Mouse (Mus musculus): ENCODE measurements around the gene Olfr945. TPM values are rescaled to one million over a fixed set of nuclear protein-coding genes. Genes with fewer than 3 reads are reported as not detected.

The Olfr945 gene
- not detected in 2 replicates for polyA plus RNA-seq (2012; ENCODE audit: low replicate concordance)

DNA sequence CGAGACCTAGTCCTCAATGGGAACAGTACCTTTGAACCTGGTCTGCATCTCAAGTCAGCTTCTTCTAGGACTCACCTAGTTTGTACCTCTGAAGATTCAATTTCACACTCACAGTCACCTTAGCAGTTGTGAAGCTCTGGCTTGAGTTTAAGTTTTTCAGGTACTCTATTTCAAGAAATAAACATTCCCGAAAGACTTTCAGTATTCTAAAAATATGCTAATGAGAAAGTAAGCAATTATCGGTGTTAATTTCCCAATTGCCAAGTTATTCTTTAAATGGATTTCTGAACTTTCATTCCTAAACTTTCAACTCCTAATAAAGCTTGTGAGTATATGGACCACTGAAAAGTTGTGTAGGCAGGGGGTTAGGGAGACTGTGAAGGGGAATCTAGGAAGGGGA, at the start of gene Olfr945:
Gene Olfr945 (minus strand): TSS at position 101 of the 400 bp plus-strand sequence.

GRCm38 (mm10) chr9:39325945-39326344, 49.3 kb upstream of the Olfr945 start, which contains the start of gene Olfr948:
Olfr948 (minus strand) TSS chr9:39326045.

DNA sequence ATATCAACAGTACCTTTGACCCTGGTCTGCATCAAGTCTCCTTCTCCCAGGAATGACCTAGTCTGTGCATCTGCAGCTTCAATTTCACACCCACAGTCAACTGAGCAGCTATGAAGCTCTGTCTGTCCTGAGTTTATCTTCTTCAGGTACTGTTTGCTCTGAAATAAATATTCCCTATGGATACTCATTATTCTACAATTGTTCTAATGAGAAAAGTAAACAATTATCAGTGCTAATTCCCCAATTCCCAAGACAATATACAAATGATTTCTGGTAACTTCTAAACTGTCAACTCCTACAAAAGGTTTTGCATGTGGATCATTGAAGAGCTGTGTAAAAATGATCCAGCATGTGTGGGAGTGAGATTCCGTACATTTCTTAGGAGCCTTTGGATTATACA, 26.7 kb downstream of the Olfr945 start, which contains the start of gene Olfr1537:
Gene Olfr1537 (minus strand): TSS at position 101 of the 400 bp plus-strand sequence.

Other genes starting within 250 kb of the Olfr945 start
- gene Olfr937, start 211.9 kb downstream of the Olfr945 start, polyA plus RNA-seq (2012; ENCODE audit: low replicate concordance): not detected in 2 replicates
- not detected in 2 replicates for gene Olfr938, start 197.9 kb downstream of the Olfr945 start, polyA plus RNA-seq (2012; ENCODE audit: low replicate concordance)
- gene Olfr27, start 148.7 kb downstream of the Olfr945 start, polyA plus RNA-seq (2012; ENCODE audit: low replicate concordance): not detected in 2 replicates
- not detected in 2 replicates for gene Olfr943, start 110.5 kb downstream of the Olfr945 start, polyA plus RNA-seq (2012; ENCODE audit: low replicate concordance)
- gene Olfr944, start 74.9 kb downstream of the Olfr945 start, polyA plus RNA-seq (2012; ENCODE audit: low replicate concordance): not detected in 2 replicates
- not detected in 2 replicates for gene Olfr1537, start 26.8 kb downstream of the Olfr945 start, polyA plus RNA-seq (2012; ENCODE audit: low replicate concordance)
- gene Olfr948, start 49.2 kb upstream of the Olfr945 start, polyA plus RNA-seq (2012; ENCODE audit: low replicate concordance): not detected in 2 replicates
- gene Olfr951, start 110.6 kb upstream of the Olfr945 start, polyA plus RNA-seq (2012; ENCODE audit: low replicate concordance): not detected in 2 replicates
- gene Olfr952, start 150.3 kb upstream of the Olfr945 start, polyA plus RNA-seq (2012; ENCODE audit: low replicate concordance): not detected in 2 replicates
- gene Olfr954, start 179.9 kb upstream of the Olfr945 start, polyA plus RNA-seq (2012; ENCODE audit: low replicate concordance): not detected in 2 replicates
- gene Olfr955, start 195.1 kb upstream of the Olfr945 start, polyA plus RNA-seq (2012; ENCODE audit: low replicate concordance): not detected in 2 replicates
- not detected in 2 replicates for gene Olfr44, start 217.2 kb upstream of the Olfr945 start, polyA plus RNA-seq (2012; ENCODE audit: low replicate concordance)
- gene Olfr957, start 239.0 kb upstream of the Olfr945 start, polyA plus RNA-seq (2012; ENCODE audit: low replicate concordance): not detected in 2 replicates